Mouse (Mus musculus) Patski (cell line): ENCODE results near the gene Oprd1. TPM values are rescaled to one million over a fixed set of nuclear protein-coding genes. Genes with fewer than 3 reads are reported as not detected.

Experiments used
- ATAC-seq: fragments of 100-300 bp; one replicate; pipeline ENCODE4 v1.8.0; 2021
- CTCF ChIA-PET: fragments of 350-600 bp; sonication (Branson Sonifier 250); formaldehyde crosslinking; loops from one replicate; lab custom pipeline; 2022; ENCODE audit warnings: inconsistent platforms; lab: Charles Lee
- POLR2A ChIA-PET: fragments of 350-600 bp; sonication (Branson Sonifier 250); formaldehyde crosslinking; loops from one replicate; lab custom pipeline; 2022; ENCODE audit warnings: antibody characterized with exemption, inconsistent platforms; lab: Charles Lee
- DNase-seq: peaks from one replicate; pipeline ENCODE4 v3.0.0-alpha.2; 2011; ENCODE audit warnings: low read depth, low spot score
- H3K27me3 ChIP-seq: fragments of 371-371 bp; one replicate; pipeline ENCODE4 v1.5.1; 2021
- CTCF ChIP-seq: fragments of 100-300 bp; IDR thresholded peaks from one replicate; pipeline ENCODE4 v1.5.1; 2021
- in situ Hi-C: fragments of 300-500 bp; cut with MboI; formaldehyde crosslinking; loops from 3 replicates; pipeline ENCODE4 v1.11.1; 2018; ENCODE audit warnings: low pct_unique_long_range_greater_than_20kb, mixed read lengths
- polyA plus RNA-seq: library from polyadenylated mRNA; unstranded; gene quantifications from one replicate; pipeline ENCODE4 v1.2.3, GENCODE M21; 2021

Oprd1 gene
- polyA plus RNA-seq, 1 experiment from 2014 or later: not detected

DNA sequence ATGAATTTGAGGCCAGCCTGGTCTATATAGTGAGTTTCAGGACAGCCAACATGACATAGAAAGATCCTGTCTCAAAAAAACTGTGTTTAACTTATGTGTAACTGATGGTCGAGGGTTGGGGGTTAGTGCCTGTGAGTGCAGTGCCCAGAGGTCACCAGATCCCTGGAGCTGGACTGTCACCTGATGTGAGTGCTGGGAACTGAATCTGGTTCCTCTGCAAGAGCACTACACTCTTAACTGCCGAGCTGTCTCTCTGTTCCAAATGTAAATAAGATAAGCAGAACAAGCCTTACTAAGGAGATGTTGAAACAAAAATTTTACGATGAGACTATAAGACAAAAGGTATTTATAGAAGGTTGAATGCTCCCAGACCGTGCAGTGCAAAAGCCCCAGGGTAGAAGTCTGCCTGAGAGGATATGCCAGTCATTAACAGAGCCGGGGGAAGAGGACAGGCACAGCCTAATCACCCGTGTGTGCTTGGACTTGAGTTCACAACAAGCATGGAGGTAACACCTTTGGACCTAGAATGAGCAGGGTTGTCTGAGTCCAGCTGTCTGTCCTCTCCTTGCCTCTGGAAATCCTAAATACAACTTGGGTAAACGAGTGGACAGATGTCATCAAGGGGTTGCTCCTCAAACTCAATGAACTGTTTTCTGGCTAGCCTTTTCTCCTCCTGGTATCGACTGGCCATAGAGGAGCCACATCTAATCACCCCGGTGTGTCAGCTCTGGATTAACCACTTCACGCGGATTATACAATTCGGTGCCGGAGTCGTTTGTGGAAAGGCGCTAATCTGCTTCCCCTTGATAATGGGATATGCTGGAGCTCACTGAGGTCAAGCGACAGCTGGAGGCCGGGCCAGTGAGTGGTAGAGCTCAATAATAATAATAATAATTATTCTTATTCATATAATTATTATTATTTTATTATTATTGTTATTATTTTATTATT is 81.1 kb downstream of the Oprd1 start:
- ChIA-PET POLR2A (interaction anchor here (0.9 to 1.2 kb wide), 2 partner anchors 11 to 15 kb away, joined by 3 to 5 read pairs; partner anchors contain the start of gene Gm10300), CTCF (interaction anchor here (1.2 kb wide), 2 partner anchors 13 to 29 kb away, joined by 3 read pairs; no protein-coding TSS in a partner anchor)
- no peak for TF ChIP-seq CTCF
- ATAC-seq (peak; percentile 84), DNase-seq (no peak)
- H3K27me3 ChIP-seq: no peaks in the 10 kb centered on the region
- in situ Hi-C loops: no loop called here

- no peaks in the 10 kb centered on the region for H3K27me3 ChIP-seq
- no peak for DNase-seq
- ChIA-PET CTCF (interaction anchor here (1.2 to 1.8 kb wide), 3 partner anchors 12 to 29 kb away, joined by 3 to 11 read pairs (median 3); no protein-coding TSS in a partner anchor), POLR2A (interaction anchor here (0.6 to 0.9 kb wide), 3 partner anchors 10 to 208 kb away, joined by 3 read pairs; no protein-coding TSS in a partner anchor)
- in situ Hi-C loops: no loop called here
- no peak for TF ChIP-seq CTCF
- no peak for ATAC-seq
Observed at GRCm38 (mm10) chr4:132062289-132062688, 82.0 kb downstream of the Oprd1 start.

Other genes with a start within 250 kb of the Oprd1 start
- not detected for gene Tmem200b, start 222.7 kb downstream of the Oprd1 start, polyA plus RNA-seq
- 0.21 TPM for gene Gm10300, start 69.8 kb downstream of the Oprd1 start, polyA plus RNA-seq
- 53.5 TPM for gene Epb41, start 69.2 kb downstream of the Oprd1 start, polyA plus RNA-seq
- gene Ythdf2, start 67.8 kb upstream of the Oprd1 start, polyA plus RNA-seq: 35.5 TPM
- 14.0 TPM for gene Gmeb1, start 117.1 kb upstream of the Oprd1 start, polyA plus RNA-seq
- gene Taf12, start 129.9 kb upstream of the Oprd1 start, polyA plus RNA-seq: 19.1 TPM
- gene Rab42, start 158.9 kb upstream of the Oprd1 start, polyA plus RNA-seq: not detected
- gene Trnau1ap, start 185.1 kb upstream of the Oprd1 start, polyA plus RNA-seq: 28.9 TPM
- gene Rcc1, start 209.1 kb upstream of the Oprd1 start, polyA plus RNA-seq: 31.4 TPM